Mouse (Mus musculus) liver, embryonic 13.5 days (tissue): ENCODE results near the gene Rps11. TPM values are rescaled to one million over a fixed set of nuclear protein-coding genes. Genes with fewer than 3 reads are reported as not detected.
"Not testable (repeated sequence)": the region's sequence is repeated elsewhere in the genome, so short reads cannot be mapped to it uniquely, and the experiment has no call there.

Experiments used
- ATAC-seq: fragments of 200-750 bp; cut with Nextera tagmentation; 2 replicates; pipeline ENCODE4 v1.8.0; 2017; ENCODE audit warnings: low read depth, mild to moderate bottlenecking, moderate number of reproducible peaks, moderate library complexity
- DNase-seq: peaks from one replicate; pipeline ENCODE4 v3.0.0; 2022
- H3K27ac ChIP-seq: fragments of 300-500 bp; sonication (generic); 2 replicates; pipeline ENCODE4 v1.5.1; 2015; ENCODE audit warnings: moderate library complexity, mild to moderate bottlenecking, inconsistent platforms
- H3K27me3 ChIP-seq: fragments of 300-500 bp; sonication (generic); 2 replicates; pipeline ENCODE4 v1.6.1; 2015; ENCODE audit warnings: mild to moderate bottlenecking, inconsistent platforms
- H3K36me3 ChIP-seq: fragments of 300-500 bp; sonication (generic); 2 replicates; pipeline ENCODE4 v1.6.1; 2015; ENCODE audit warnings: mild to moderate bottlenecking, inconsistent platforms
- H3K4me1 ChIP-seq: fragments of 300-500 bp; sonication (generic); replicated peaks from 2 replicates; pipeline ENCODE4 v1.6.1; 2015; ENCODE audit warnings: inconsistent platforms
- H3K4me2 ChIP-seq: fragments of 300-500 bp; sonication (generic); 2 replicates; pipeline ENCODE4 v1.6.1; 2015; ENCODE audit warnings: inconsistent platforms, mild to moderate bottlenecking, moderate library complexity
- H3K4me3 ChIP-seq: fragments of 300-500 bp; sonication (generic); replicated peaks from 2 replicates; pipeline ENCODE4 v1.5.1; 2015; ENCODE audit warnings: mild to moderate bottlenecking, inconsistent platforms
- H3K9ac ChIP-seq: fragments of 300-500 bp; sonication (generic); 2 replicates; pipeline ENCODE4 v1.6.1; 2015; ENCODE audit warnings: mild to moderate bottlenecking, inconsistent platforms
- H3K9me3 ChIP-seq: fragments of 300-500 bp; sonication (generic); replicated peaks from 2 replicates; pipeline ENCODE4 v1.6.1; 2016; ENCODE audit warnings: inconsistent platforms
- WGBS: fragments of 180-500 bp; shearing (Covaris S2); methylation state at CpG from one replicate; pipeline ENCODE4 v1.1.7; 2015; ENCODE audit not compliant: insufficient replicate concordance; 5-methylcytosine and 5-hydroxymethylcytosine counted together
- polyA plus RNA-seq: library from polyadenylated mRNA; unstranded; fragments of >200 nt; fragmentation: Nextera tagmentation; extraction: Ambion mirVana; gene quantifications from 2 replicates; pipeline ENCODE4 v1.2.1, GENCODE M21; 2015

The Rps11 gene
- polyA plus RNA-seq, 1 experiment from 2014 or later = 1,372 TPM

- Histone ChIP-seq H3K9ac (peak overlapping the region; percentile 54), H3K4me1 (peaks cover 83% of the 10 kb centered on the region), H3K4me2 (peak overlapping the region; percentile 94), H3K4me3 (peak overlapping the region; percentile 95), H3K27me3 (no peaks in the 10 kb centered on the region), H3K9me3 (no peaks in the 10 kb centered on the region), H3K27ac (peak overlapping the region; percentile 89), H3K36me3 (peaks cover 70% of the 10 kb centered on the region)
- no peak for DNase-seq
- no peak for ATAC-seq
Measured at GRCm38 (mm10) chr7:45121966-45122365, 2.3 kb downstream of the Rps11 start.

GRCm38 (mm10) chr7:45121404-45121803, 2.8 kb downstream of the Rps11 start:
- H3K9ac ChIP-seq = peak overlapping the region; percentile 54; the same call in 1 of the 2 replicates
- peak overlapping the region; percentile 95 for H3K4me3 ChIP-seq
- H3K9me3 ChIP-seq = no peaks in the 10 kb centered on the region
- H3K36me3 ChIP-seq = peaks cover 65% of the 10 kb centered on the region
- H3K4me2 ChIP-seq = peak overlapping the region; percentile 94; the same call in 1 of the 2 replicates
- ATAC-seq (no peak), DNase-seq (no peak)
- no peaks in the 10 kb centered on the region for H3K27me3 ChIP-seq
- whole genome bisulfite sequencing = 42% methylated on average over 8 of the region's 8 CpGs
- peaks cover 77% of the 10 kb centered on the region for H3K4me1 ChIP-seq
- peak overlapping the region; percentile 89 for H3K27ac ChIP-seq

GRCm38 (mm10) chr7:45119780-45120709, 4.2 kb downstream of the Rps11 start:
- 56% methylated on average over 5 of the region's 5 CpGs for WGBS
- Histone ChIP-seq H3K4me1 (peaks cover 68% of the 10 kb centered on the region), H3K27ac (peak overlapping the region; percentile 39), H3K9me3 (no peaks in the 10 kb centered on the region), H3K36me3 (peaks cover 51% of the 10 kb centered on the region), H3K4me3 (no peak overlapping the region), H3K4me2 (no peak overlapping the region), H3K9ac (no peak overlapping the region), H3K27me3 (no peaks in the 10 kb centered on the region)
- ATAC-seq (no peak), DNase-seq (no peak)

- WGBS = 57% methylated on average over 6 of the region's 6 CpGs
- Histone ChIP-seq H3K9me3 (no peaks in the 10 kb centered on the region), H3K27ac (peak overlapping the region; percentile 44; the same call in 1 of the 2 replicates), H3K4me2 (no peak overlapping the region), H3K4me1 (peaks cover 67% of the 10 kb centered on the region), H3K9ac (no peak overlapping the region), H3K27me3 (no peaks in the 10 kb centered on the region), H3K36me3 (peaks cover 46% of the 10 kb centered on the region), H3K4me3 (no peak overlapping the region)
- ATAC-seq (no peak), DNase-seq (no peak)
Measured at GRCm38 (mm10) chr7:45118336-45118735, 5.9 kb downstream of the Rps11 start.

- Histone ChIP-seq H3K9ac (no peak overlapping the region), H3K27me3 (no peaks in the 10 kb centered on the region), H3K4me2 (no peak overlapping the region), H3K4me1 (peaks cover 67% of the 10 kb centered on the region), H3K4me3 (no peak overlapping the region), H3K36me3 (peaks cover 38% of the 10 kb centered on the region), H3K9me3 (no peaks in the 10 kb centered on the region), H3K27ac (peak overlapping the region; percentile 44; the same call in 1 of the 2 replicates)
- ATAC-seq = no peak
- WGBS = 60% methylated on average over 8 of the region's 8 CpGs
- DNase-seq = no peak
Measured at GRCm38 (mm10) chr7:45117566-45117965, 6.7 kb downstream of the Rps11 start.

- WGBS = 10% methylated on average over 2 of the region's 2 CpGs
- H3K27me3 ChIP-seq = no peaks in the 10 kb centered on the region
- no peaks in the 10 kb centered on the region for H3K36me3 ChIP-seq
- ATAC-seq (peak; percentile 69), DNase-seq (no peak)
- no peak overlapping the region for H3K4me3 ChIP-seq
- H3K4me2 ChIP-seq = no peak overlapping the region
- peaks cover 47% of the 10 kb centered on the region for H3K4me1 ChIP-seq
- H3K9ac ChIP-seq = peak overlapping the region; percentile 26; the same call in 1 of the 2 replicates
- no peaks in the 10 kb centered on the region for H3K9me3 ChIP-seq
- no peak overlapping the region for H3K27ac ChIP-seq
Measured at GRCm38 (mm10) chr7:45113476-45113875, 10.8 kb downstream of the Rps11 start.

- Histone ChIP-seq H3K9ac (no peak overlapping the region), H3K4me2 (no peak overlapping the region), H3K4me1 (peaks cover 38% of the 10 kb centered on the region), H3K4me3 (no peak overlapping the region), H3K9me3 (no peaks in the 10 kb centered on the region), H3K36me3 (no peaks in the 10 kb centered on the region), H3K27me3 (no peaks in the 10 kb centered on the region), H3K27ac (no peak overlapping the region)
- DNase-seq (no peak), ATAC-seq (no peak)
- WGBS = 25% methylated on average over 3 of the region's 3 CpGs
Measured at GRCm38 (mm10) chr7:45112529-45112928, 11.7 kb downstream of the Rps11 start.

- Histone ChIP-seq H3K27ac (no peak overlapping the region), H3K9me3 (no peaks in the 10 kb centered on the region), H3K9ac (no peak overlapping the region), H3K27me3 (no peaks in the 10 kb centered on the region), H3K36me3 (no peaks in the 10 kb centered on the region), H3K4me1 (peaks cover 37% of the 10 kb centered on the region), H3K4me2 (no peak overlapping the region), H3K4me3 (no peak overlapping the region)
- ATAC-seq (no peak), DNase-seq (no peak)
- 56% methylated on average over 2 of the region's 2 CpGs for WGBS
Measured at GRCm38 (mm10) chr7:45111940-45112339, 12.3 kb downstream of the Rps11 start.

GRCm38 (mm10) chr7:45110089-45110488, 14.2 kb downstream of the Rps11 start:
- not testable (repeated sequence) for ATAC-seq, H3K27me3 ChIP-seq, H3K4me3 ChIP-seq, H3K4me2 ChIP-seq, H3K36me3 ChIP-seq, H3K27ac ChIP-seq, H3K9ac ChIP-seq, H3K9me3 ChIP-seq, DNase-seq
- 66% methylated on average over 4 of the region's 4 CpGs for WGBS
- peaks cover 33% of the 10 kb centered on the region for H3K4me1 ChIP-seq

- no peaks in the 10 kb centered on the region for H3K36me3 ChIP-seq
- H3K4me2 ChIP-seq = no peak overlapping the region
- no peak for DNase-seq
- no peaks in the 10 kb centered on the region for H3K9me3 ChIP-seq
- no peak overlapping the region for H3K4me3 ChIP-seq
- H3K27ac ChIP-seq = no peak overlapping the region
- 24% methylated on average over 5 of the region's 5 CpGs for WGBS
- H3K9ac ChIP-seq = no peak overlapping the region
- peaks cover 33% of the 10 kb centered on the region for H3K4me1 ChIP-seq
- ATAC-seq = no peak
- no peaks in the 10 kb centered on the region for H3K27me3 ChIP-seq
Measured at GRCm38 (mm10) chr7:45107052-45107645, 17.1 kb downstream of the Rps11 start.

- Histone ChIP-seq H3K4me3 (no peak overlapping the region), H3K9me3 (no peaks in the 10 kb centered on the region), H3K27ac (no peak overlapping the region), H3K4me1 (peaks cover 33% of the 10 kb centered on the region), H3K27me3 (no peaks in the 10 kb centered on the region), H3K9ac (no peak overlapping the region), H3K36me3 (no peaks in the 10 kb centered on the region), H3K4me2 (no peak overlapping the region)
- ATAC-seq (no peak), DNase-seq (no peak)
- WGBS = 68% methylated on average over 6 of the region's 6 CpGs
Measured at GRCm38 (mm10) chr7:45106441-45106840, 17.8 kb downstream of the Rps11 start.
